Mouse (Mus musculus) heart, postnatal 14 days (tissue): ENCODE results near the gene Gm49405. TPM values are rescaled to one million over a fixed set of nuclear protein-coding genes. Genes with fewer than 3 reads are reported as not detected.
"Not testable (repeated sequence)": the region's sequence is repeated elsewhere in the genome, so short reads cannot be mapped to it uniquely, and the experiment has no call there.

ENCODE experiments used
- DNase-seq, 2 experiments: peaks; one replicate each; pipeline ENCODE4 v3.0.0; 2021 to 2022
- intact Hi-C: fragments of 180-260 bp; cut with DNase I; formaldehyde crosslinking; loops from one replicate; pipeline ENCODE4 v1.15.1; 2025
- long read RNA-seq, 2 experiments: library from polyadenylated mRNA; stranded (forward); transcript quantifications; one replicate each; pipeline ENCODE4 v2.0.0; 2021
- total RNA-seq, 2 experiments: library from RNA; stranded (reverse); gene quantifications; 2 replicates each; pipeline ENCODE4 v1.2.3; 2021

Gm49405 gene
- 1 to 10 TPM; 2.0 to 2.6 TPM for total RNA-seq
- long read RNA-seq, experiment 1 = 0 reads
- long read RNA-seq, experiment 2 = 0 reads

DNA sequence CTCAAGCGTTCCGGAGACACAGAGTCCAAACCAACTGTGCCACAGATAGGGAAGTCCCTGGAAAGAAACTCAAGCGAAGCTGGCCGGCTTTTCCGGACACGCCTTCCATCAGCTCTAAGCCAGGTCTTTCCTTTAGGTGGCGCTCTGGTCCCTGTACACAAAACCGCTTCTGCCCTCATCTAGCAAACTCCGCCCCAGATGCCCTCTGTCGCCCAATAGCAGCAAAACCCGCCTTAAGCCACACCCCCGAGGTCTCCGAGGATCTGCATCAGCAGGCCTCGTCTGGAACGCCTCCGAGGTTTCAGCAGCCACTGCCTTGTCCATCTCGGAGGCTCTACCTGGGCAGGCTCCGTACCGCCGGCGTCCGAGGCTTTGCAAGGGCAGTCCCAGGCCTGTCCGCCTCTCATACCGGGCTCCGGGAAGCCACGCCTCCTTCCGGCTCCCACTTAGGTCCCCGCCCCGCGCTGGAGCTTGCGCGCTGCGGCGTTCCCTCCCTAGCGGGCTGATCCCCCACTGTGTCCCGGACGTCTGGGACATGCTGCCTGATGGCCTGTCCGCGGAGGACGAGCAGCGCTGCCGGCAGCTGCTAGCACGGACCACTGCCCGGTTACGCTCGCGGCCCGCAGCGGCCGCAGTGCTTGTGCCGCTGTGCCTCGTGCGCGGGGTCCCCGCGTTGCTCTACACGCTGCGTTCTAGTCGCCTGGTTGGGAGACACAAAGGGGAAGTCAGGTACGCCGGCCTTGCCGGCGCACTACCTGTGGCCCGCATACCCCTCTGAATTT, at the start of gene Gm49405, which contains the start of gene Nudt8:
TSS of gene Gm49405 (plus strand) at position 508 of the 782 bp plus-strand sequence.
TSS of gene Nudt8 (plus strand) at position 462 of the 782 bp plus-strand sequence.
- DNase-seq = peak; percentile 92 to 95
- intact Hi-C loops = no loop called here

GRCm38 (mm10) chr19:3951461-3951860, 49.0 kb upstream of the Gm49405 start:
- intact Hi-C loops = loop anchor here (2.0 kb wide), 1 partner anchor 21 kb away; the partner anchor contains the start of gene Aldh3b2

DNA sequence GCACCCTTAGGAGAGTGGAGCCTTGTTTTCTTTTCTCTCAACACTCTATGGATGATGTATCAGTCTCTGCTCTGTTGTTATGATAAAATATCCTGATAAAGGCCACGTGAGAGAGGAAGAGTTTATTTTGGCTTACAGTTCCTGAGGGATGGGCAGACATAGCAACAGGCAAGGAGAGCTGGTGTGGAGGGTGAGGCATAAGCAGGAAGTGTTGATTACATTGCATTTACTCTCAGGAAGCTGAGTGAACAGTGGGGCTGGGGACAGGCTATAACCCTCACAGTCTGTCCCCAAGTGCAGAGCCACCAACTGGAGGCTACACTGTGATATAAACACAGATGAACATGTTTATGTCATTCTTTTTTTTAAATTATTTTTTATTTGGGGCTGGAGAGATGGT, 48.3 kb upstream of the Gm49405 start:
- intact Hi-C loops = no loop called here
- no peak for DNase-seq

More at GRCm38 (mm10) chr19:3951461-3951860, 49.0 kb upstream of the Gm49405 start:
- DNase-seq = no peak

GRCm38 (mm10) chr19:3955033-3955432, 45.4 kb upstream of the Gm49405 start:
- intact Hi-C loops = no loop called here
- no peak for DNase-seq

- DNase-seq = no peak
- intact Hi-C loops = no loop called here
Measured at GRCm38 (mm10) chr19:3955804-3956203, 44.6 kb upstream of the Gm49405 start.

DNA sequence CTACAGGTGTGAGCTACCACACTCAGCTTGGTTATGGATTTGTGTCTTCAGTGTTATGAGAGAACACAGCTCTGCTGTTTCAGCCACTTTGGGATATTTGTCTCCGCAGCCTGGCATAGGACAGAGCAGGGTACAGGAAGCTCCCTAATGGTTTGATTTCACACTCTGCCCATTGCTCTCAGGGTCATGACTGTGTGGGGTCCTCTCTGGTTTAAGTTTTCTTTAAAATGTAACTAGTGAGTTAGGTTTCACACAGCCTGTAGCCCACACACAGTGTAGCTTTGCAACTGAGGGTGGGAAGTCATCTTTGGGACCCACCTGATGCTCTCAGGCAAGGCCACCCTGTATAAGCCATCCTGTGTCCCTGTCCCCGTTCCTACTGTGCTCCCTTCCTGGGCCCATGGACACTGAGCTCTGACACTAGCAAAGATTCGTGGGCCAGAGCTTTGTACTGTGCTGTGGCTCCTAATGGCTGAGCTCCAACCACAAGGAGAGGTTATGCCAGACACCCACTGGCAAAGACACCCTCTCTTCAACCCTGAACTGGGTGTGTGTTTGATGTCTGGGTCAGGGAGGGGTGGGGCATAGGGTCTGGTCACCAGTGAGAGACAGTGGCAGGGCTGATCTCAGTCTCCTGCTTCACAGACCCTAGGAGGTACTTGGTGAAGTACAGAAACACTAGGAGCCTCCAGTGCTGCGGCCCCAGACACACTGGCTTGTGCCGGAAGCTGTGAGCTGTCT, 43.0 kb upstream of the Gm49405 start:
- intact Hi-C loops, DNase-seq: not testable (repeated sequence)

DNA sequence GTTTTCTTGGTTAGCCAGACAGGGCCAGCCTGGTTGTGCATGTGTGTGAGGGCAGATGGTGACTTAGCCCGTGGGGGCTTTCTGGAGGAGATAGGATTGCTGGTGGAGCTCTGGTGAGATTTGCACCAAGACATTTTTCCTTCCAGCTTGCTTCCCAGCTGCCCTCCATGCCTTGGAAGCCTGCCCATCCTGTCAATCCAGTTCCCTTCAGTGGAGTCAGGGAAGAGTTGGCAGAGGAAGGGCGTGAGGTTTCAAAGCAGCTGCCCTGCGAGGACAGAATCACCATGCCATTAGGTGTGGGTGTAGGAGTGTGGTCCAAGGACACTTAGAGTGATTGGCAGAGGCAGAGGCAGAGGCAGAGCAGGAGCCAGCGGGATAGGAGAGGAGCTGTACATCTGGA, 42.0 kb upstream of the Gm49405 start, which contains the start of gene Aldh3b3:
TSS of gene Aldh3b3 (plus strand) at position 176 of the 400 bp plus-strand sequence.
- no peak for DNase-seq
- intact Hi-C loops = no loop called here

- intact Hi-C loops = no loop called here
- DNase-seq = no peak
Measured at GRCm38 (mm10) chr19:3959030-3959429, 41.4 kb upstream of the Gm49405 start.

DNA sequence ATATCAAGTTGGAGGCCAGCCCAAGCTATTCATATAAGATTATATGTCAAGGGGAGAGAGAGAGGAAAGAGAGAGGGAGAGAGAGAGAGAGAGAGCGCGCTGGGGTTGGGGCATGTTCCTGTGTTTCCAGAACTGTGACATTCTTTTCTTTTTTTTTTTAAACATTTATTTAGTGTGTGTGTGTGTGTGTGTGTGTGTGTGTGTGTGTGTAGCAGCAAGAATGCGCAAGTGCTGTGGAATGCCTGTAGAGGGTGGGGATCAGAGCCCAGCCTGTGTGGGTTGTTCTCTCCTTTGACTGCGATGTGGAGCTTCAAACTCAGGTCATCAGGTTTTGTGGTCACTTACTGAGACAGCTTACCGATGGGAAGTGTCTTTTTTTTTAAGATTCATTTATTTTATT, 40.2 kb upstream of the Gm49405 start:
- DNase-seq = no peak
- intact Hi-C loops = no loop called here

- DNase-seq, intact Hi-C loops: not testable (repeated sequence)
Measured at GRCm38 (mm10) chr19:3961805-3962204, 38.6 kb upstream of the Gm49405 start.

DNA sequence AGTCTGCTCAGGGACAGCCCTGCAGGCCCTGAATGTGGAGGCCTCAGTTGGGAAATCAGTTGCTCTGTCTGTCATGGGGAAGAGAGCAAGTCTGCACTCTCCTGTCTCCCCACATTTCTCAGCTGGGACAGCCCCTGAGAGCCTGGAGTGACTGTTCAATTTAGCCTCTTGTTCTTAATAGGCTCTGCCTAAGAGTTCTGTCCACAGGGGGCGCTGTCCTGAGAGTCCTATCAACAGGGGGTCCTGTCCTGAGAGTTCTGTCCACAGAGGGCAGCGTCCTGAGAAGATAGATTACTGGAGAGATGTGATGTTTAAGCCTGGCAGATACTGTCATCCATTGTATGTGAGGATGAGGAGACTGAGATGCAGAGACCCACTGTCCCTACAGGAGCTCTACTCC, 38.0 kb upstream of the Gm49405 start:
- DNase-seq = peak in 1 of 2 experiments; percentile 59
- intact Hi-C loops = no loop called here

- intact Hi-C loops = no loop called here
- DNase-seq = no peak
Measured at GRCm38 (mm10) chr19:3964030-3964429, 36.4 kb upstream of the Gm49405 start.

GRCm38 (mm10) chr19:3966330-3967075, 33.9 kb upstream of the Gm49405 start:
- no peak for DNase-seq
- intact Hi-C loops = no loop called here

DNA sequence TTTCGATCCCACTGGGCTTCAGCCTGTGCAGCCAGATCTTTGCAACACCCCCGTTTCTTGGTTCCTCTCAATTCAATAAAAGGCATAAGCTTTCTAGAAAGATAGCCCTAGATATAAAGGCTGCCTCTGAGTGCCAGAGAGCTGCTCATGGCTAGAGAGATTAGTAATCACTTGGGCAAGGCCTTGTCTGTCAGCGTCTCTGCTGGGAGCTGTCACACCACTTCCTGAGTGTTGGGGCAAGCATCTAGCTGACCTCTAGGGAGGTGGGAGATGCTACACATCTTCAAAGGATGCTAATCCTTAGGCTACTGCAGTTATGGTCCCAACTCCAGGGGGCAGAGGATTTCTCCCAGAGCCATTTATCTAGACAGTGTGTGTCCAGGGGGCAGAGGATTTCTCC, 33.2 kb upstream of the Gm49405 start:
- intact Hi-C loops = no loop called here

DNA sequence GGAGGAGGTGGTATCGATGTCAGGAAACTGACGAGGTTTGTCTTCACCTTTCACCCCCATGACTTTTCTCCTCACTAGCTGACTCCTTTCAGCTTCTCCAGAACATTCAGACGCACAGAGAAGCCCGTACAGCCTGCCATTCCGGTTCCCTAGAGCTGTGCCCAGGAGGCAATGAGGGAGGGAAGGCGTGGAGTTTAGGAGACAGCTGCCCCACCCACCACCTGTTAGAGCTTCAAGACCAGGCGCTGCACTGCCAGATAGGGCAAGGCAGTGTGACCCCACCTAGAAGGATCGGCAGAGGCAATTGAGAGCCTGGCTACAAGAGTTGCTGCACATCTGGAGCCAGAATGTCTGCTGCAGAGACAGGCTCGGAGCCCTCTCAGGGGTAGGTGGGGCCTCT, 28.2 kb upstream of the Gm49405 start, which contains the start of gene Aldh3b2:
TSS of gene Aldh3b2 (plus strand) at position 100 of the 400 bp plus-strand sequence.
- DNase-seq = no peak
- intact Hi-C loops = loop anchor here (2.0 kb wide), 1 partner anchor 21 kb away; no protein-coding TSS in a partner anchor

More for the DNA sequence above, 33.2 kb upstream of the Gm49405 start:
- DNase-seq = no peak

DNA sequence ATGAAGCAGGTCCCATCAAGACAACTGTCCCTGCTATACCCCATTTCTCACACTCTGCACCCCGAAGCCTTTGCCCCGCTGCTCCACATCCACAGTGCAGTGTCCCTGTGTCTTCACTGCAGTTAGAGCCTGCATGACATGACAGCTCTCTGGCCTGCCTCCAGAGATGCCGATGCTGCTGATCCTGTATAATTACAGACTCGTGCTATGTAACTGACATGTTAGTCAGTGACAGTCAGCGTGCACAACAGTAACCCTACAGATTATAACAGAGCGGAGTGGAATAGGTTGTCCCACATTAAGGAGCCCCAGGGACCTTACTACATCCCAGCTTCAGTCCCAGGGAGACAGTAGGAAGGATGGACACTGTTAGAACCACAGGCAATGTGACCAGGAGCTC, 25.8 kb upstream of the Gm49405 start:
- intact Hi-C loops, DNase-seq: not testable (repeated sequence)

DNA sequence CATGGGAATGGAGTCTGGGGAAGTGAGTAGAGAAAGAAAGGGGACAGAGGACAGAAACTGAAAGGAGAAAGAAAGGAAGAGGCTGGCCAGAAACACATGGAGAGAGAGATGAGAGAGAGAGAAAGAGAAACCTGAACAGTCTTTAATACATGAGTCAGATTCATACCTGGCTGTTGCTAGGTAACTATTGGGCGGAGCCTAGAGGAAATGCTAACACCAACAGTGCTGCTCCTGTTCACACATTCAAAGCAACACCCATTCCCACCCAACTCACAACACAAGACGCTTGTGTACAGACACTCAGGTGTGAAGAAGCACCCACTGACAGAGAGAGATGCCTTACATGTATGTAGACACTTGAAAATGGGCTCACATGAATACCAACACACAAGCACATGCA, 24.6 kb upstream of the Gm49405 start:
- DNase-seq = no peak
- intact Hi-C loops = no loop called here

GRCm38 (mm10) chr19:3980309-3980708, 20.1 kb upstream of the Gm49405 start:
- peak; percentile 76 to 90 for DNase-seq

GRCm38 (mm10) chr19:3980917-3981316, 19.5 kb upstream of the Gm49405 start:
- intact Hi-C loops = loop anchor here (2.0 to 5.0 kb wide), 4 partner anchors 34 to 254 kb away; partner anchors contain the start of gene Kmt5b
- DNase-seq = no peak

More at GRCm38 (mm10) chr19:3980309-3980708, 20.1 kb upstream of the Gm49405 start:
- intact Hi-C loops = loop anchor here (2.0 to 5.0 kb wide), 4 partner anchors 34 to 253 kb away; partner anchors contain the start of gene Kmt5b
